Mouse (Mus musculus): ENCODE data around the gene 2510009E07Rik.

DNA sequence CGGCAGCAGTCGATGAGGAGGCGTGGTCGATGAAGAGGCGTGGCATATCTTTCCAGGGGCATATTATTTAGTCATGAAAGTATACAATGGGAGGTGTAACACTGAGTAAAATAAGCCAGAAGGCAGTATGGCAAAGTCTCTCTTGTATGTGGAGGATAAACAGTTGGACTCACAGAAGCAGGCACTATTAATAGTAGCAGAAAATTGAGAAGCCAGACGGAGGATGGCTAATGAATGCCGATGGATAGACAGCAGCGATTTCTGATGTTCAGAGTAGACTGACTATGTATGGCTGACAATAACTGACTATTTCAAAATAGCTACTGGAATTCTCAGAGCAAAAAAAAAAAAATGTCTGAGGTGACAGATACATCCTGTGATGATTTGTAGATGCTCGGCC, 38.5 kb downstream of the 2510009E07Rik start:
- TF ChIP-seq EP300 (IDR thresholded peaks at IDR 0.05; ENCODE audit: insufficient read depth, low read depth, low read length), result no peak
- TF ChIP-seq CTCF (IDR thresholded peaks at IDR 0.05), result no peak
- no peak for TF ChIP-seq POLR2A (IDR thresholded peaks at IDR 0.05; ENCODE audit: insufficient read depth, low read depth, low read length)

All from heart, adult 2 months (tissue).